Mouse (Mus musculus) small intestine, adult 2 months (tissue): ENCODE data around the gene Tsc22d1.

ENCODE experiments used
- CTCF ChIP-seq: fragments of 200-500 bp; IDR thresholded peaks from 2 replicates; pipeline ENCODE4 v1.5.1; 2012; ENCODE audit warnings: low read depth, mild to moderate bottlenecking, control low read depth, inconsistent platforms, low read length, moderate library complexity, mixed read lengths; ENCODE audit not compliant: insufficient replicate concordance, insufficient read length; ENCODE audit errors: extremely low read depth
- POLR2A ChIP-seq: fragments of 200-500 bp; IDR thresholded peaks from 2 replicates; pipeline ENCODE4 v1.6.1; 2012; ENCODE audit warnings: low read depth, mild to moderate bottlenecking, control low read depth, inconsistent platforms, low read length, moderate library complexity

- TF ChIP-seq POLR2A: no peak
- no peak for TF ChIP-seq CTCF
These were observed 35.4 kb upstream of the Tsc22d1 start for GRCm38 (mm10) chr14:76379411-76379810.
